Mouse (Mus musculus): ENCODE measurements around the gene Nrp2. TPM values are rescaled to one million over a fixed set of nuclear protein-coding genes. Genes with fewer than 3 reads are reported as not detected.

Nrp2 gene
- total and polyA plus RNA-seq, 2 experiments from 2014 or later, result 31.6 to 120 TPM

GRCm38 (mm10) chr1:62751011-62752006, 48.2 kb downstream of the Nrp2 start:
- 20% methylated on average over 15 of the region's 15 CpGs for WGBS
- Histone ChIP-seq H3K4me3 (ENCODE audit: low read depth, low read length) (no peak overlapping the region), H3K4me1 (ENCODE audit: insufficient read depth) (peaks cover 20% of the 10 kb centered on the region), H3K4me2 (ENCODE audit: low read depth) (no peak overlapping the region), H3K27me3 (ENCODE audit: insufficient read depth, low read length) (no peaks in the 10 kb centered on the region), H3K27ac (ENCODE audit: low read depth, low read length) (peak overlapping the region; percentile 31; the same call in 1 of the 2 replicates), H3K36me3 (ENCODE audit: insufficient read depth) (no peaks in the 10 kb centered on the region), H3K9ac (no peak overlapping the region), H3K9me3 (ENCODE audit: low read length) (no peaks in the 10 kb centered on the region)
- TF ChIP-seq CTCF (IDR thresholded peaks at IDR 0.05; ENCODE audit: low read depth), result no peak
- ATAC-seq, result peak; percentile 42; the same call in 1 of the 2 replicates
- peak; percentile 73 for DNase-seq

GRCm38 (mm10) chr1:62752055-62752454, 49.0 kb downstream of the Nrp2 start:
- H3K36me3 ChIP-seq (ENCODE audit: insufficient read depth), result no peaks in the 10 kb centered on the region
- H3K4me3 ChIP-seq (ENCODE audit: low read depth, low read length), result no peak overlapping the region
- H3K27ac ChIP-seq (ENCODE audit: low read depth, low read length), result peak overlapping the region; percentile 31; the same call in 1 of the 2 replicates
- peaks cover 20% of the 10 kb centered on the region for H3K4me1 ChIP-seq (ENCODE audit: insufficient read depth)
- TF ChIP-seq CTCF (IDR thresholded peaks at IDR 0.05; ENCODE audit: low read depth), result no peak
- H3K27me3 ChIP-seq (ENCODE audit: insufficient read depth, low read length), result no peaks in the 10 kb centered on the region
- 63% methylated on average over 8 of the region's 8 CpGs for WGBS
- H3K9ac ChIP-seq, result no peak overlapping the region
- H3K9me3 ChIP-seq (ENCODE audit: low read length), result no peaks in the 10 kb centered on the region
- DNase-seq, result no peak
- ATAC-seq, result no peak
- H3K4me2 ChIP-seq (ENCODE audit: low read depth), result no peak overlapping the region

DNA sequence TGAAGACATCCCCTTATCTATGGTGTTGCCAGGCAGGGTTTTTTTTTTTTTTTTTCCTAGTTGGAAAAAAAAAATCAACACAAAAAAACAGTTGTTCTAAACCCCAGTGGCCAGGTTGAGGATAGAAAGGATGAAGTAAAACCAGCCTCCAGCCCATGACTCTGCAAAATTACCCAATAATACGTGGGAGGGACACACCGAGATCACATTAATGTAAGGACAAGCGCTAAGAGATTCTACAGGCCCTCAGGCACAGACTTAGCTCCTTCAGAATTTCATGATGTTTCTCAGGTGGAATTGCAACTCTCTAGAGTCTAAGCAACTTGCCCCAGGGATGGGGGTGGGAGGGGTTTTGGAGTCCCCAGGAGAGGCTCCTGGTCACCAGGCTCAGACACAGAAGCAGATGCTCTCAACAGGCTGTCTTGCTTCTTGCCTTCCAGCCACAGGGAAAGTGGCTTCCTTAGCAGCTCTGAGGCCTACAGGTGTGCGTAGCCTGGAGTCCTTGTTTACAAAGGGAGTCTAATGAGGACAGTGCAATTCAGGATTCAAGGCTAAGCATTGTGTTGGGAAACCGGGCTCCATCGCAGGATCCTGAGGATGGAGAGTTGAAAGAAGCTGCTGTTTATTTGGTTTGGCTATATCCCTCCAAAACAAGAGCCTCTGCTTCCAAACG, 49.7 kb downstream of the Nrp2 start:
- Histone ChIP-seq H3K9me3 (ENCODE audit: low read length) (no peaks in the 10 kb centered on the region), H3K4me1 (ENCODE audit: insufficient read depth) (peaks cover 20% of the 10 kb centered on the region), H3K27me3 (ENCODE audit: insufficient read depth, low read length) (no peaks in the 10 kb centered on the region), H3K27ac (ENCODE audit: low read depth, low read length) (no peak overlapping the region), H3K36me3 (ENCODE audit: insufficient read depth) (no peaks in the 10 kb centered on the region), H3K4me2 (ENCODE audit: low read depth) (no peak overlapping the region), H3K4me3 (ENCODE audit: low read depth, low read length) (no peak overlapping the region), H3K9ac (no peak overlapping the region)
- no peak for TF ChIP-seq CTCF (IDR thresholded peaks at IDR 0.05; ENCODE audit: low read depth)
- ATAC-seq, result no peak
- no peak for DNase-seq
- WGBS, result 75% methylated on average over 7 of the region's 7 CpGs

GRCm38 (mm10) chr1:62754066-62754835, 51.2 kb downstream of the Nrp2 start:
- H3K36me3 ChIP-seq (ENCODE audit: insufficient read depth), result no peaks in the 10 kb centered on the region
- H3K27ac ChIP-seq (ENCODE audit: low read depth, low read length), result no peak overlapping the region
- DNase-seq (no peak), ATAC-seq (no peak)
- no peak overlapping the region for H3K4me3 ChIP-seq (ENCODE audit: low read depth, low read length)
- no peaks in the 10 kb centered on the region for H3K27me3 ChIP-seq (ENCODE audit: insufficient read depth, low read length)
- no peak overlapping the region for H3K9ac ChIP-seq
- WGBS, result 49% methylated on average over 8 of the region's 8 CpGs
- H3K4me2 ChIP-seq (ENCODE audit: low read depth), result no peak overlapping the region
- no peak for TF ChIP-seq CTCF (IDR thresholded peaks at IDR 0.05; ENCODE audit: low read depth)
- H3K9me3 ChIP-seq (ENCODE audit: low read length), result no peaks in the 10 kb centered on the region
- peaks cover 20% of the 10 kb centered on the region for H3K4me1 ChIP-seq (ENCODE audit: insufficient read depth)

DNA sequence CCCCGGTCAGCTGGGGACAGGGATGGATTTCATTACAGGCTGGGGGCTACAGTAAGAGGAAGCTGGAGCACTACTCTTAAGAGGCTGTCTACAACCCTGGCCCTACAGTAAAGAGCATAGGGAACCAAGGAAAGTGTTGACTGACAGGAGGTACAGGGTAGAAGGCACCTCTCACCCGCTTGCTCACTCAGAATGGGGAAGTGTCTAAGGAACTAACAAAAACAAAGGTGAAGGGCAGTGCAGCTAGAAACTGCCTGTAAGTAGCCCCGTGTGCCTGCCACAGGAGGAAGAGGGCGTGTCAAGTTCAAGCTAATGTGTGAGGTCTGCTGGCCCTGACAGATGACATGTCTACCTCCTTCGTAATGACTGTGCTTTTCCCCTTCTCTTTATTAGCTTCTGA, 57.0 kb downstream of the Nrp2 start:
- WGBS, result 68% methylated on average over 5 of the region's 5 CpGs
- no peaks in the 10 kb centered on the region for H3K4me1 ChIP-seq (ENCODE audit: insufficient read depth)
- no peak for TF ChIP-seq CTCF (IDR thresholded peaks at IDR 0.05; ENCODE audit: low read depth)
- no peak for ATAC-seq
- no peak overlapping the region for H3K4me2 ChIP-seq (ENCODE audit: low read depth)
- peaks cover 25% of the 10 kb centered on the region; the same call in 1 of the 2 replicates for H3K36me3 ChIP-seq (ENCODE audit: insufficient read depth)
- no peak overlapping the region for H3K9ac ChIP-seq
- DNase-seq, result no peak
- H3K9me3 ChIP-seq (ENCODE audit: low read length), result no peaks in the 10 kb centered on the region
- H3K4me3 ChIP-seq (ENCODE audit: low read depth, low read length), result no peak overlapping the region
- H3K27ac ChIP-seq (ENCODE audit: low read depth, low read length), result no peak overlapping the region
- H3K27me3 ChIP-seq (ENCODE audit: insufficient read depth, low read length), result no peaks in the 10 kb centered on the region

DNA sequence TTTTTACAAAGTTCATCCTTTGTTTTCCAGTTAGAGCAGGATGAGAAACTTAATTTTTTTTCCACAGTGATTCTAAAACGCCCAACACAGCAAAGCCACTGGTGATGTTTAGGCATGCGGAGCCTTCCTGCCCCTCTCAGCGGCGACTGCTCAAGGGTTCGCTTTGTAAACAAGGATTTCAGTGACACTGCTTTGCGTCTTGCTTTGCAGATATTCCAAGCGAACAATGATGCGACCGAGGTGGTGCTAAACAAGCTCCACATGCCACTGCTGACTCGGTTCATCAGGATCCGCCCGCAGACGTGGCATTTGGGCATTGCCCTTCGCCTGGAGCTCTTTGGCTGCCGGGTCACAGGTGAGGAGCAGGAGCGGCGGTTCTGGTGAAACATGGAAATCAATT, 57.5 kb downstream of the Nrp2 start:
- WGBS, result 83% methylated on average over 17 of the region's 17 CpGs
- ATAC-seq, result no peak
- H3K27me3 ChIP-seq (ENCODE audit: insufficient read depth, low read length), result no peaks in the 10 kb centered on the region
- no peak for DNase-seq
- H3K9me3 ChIP-seq (ENCODE audit: low read length), result no peaks in the 10 kb centered on the region
- H3K36me3 ChIP-seq (ENCODE audit: insufficient read depth), result peaks cover 25% of the 10 kb centered on the region; the same call in 1 of the 2 replicates
- H3K4me3 ChIP-seq (ENCODE audit: low read depth, low read length), result no peak overlapping the region
- no peaks in the 10 kb centered on the region for H3K4me1 ChIP-seq (ENCODE audit: insufficient read depth)
- no peak overlapping the region for H3K9ac ChIP-seq
- no peak overlapping the region for H3K4me2 ChIP-seq (ENCODE audit: low read depth)
- TF ChIP-seq CTCF (IDR thresholded peaks at IDR 0.05; ENCODE audit: low read depth), result no peak
- H3K27ac ChIP-seq (ENCODE audit: low read depth, low read length), result no peak overlapping the region

Data from forebrain, postnatal 0 days (tissue).